Mouse (Mus musculus): Measurements from ENCODE around the gene Erbb3. TPM values are rescaled to one million over a fixed set of nuclear protein-coding genes. Genes with fewer than 3 reads are reported as not detected.

Gene Erbb3
- total and polyA plus RNA-seq, 2 experiments from 2014 or later, result 0.65 to 1.7 TPM

DNA sequence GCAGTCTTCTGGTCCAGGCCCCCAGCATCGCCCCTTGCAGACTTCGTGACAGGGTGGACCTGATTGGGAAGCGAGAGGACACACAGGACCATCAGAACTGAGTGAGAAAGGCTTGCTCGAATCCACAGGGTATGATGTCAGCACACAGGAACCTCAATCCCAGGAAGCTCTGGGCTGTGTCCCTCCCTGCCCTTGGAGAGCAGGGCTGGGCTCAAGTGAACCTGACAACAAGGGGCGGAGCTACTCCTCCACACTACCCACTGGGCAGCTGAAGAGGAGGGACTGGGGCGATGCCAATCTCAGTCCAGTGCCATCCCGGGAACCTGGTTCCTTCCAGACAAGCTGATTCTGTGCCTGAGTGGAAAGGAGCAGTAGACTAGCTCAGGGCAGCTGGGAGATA is 5.8 kb downstream of the Erbb3 start:
- ATAC-seq, result peak; percentile 40; the same call in 1 of the 2 replicates
- Histone ChIP-seq H3K27me3 (ENCODE audit: insufficient read depth, low read length) (peaks cover 15% of the 10 kb centered on the region; the same call in 1 of the 2 replicates), H3K9me3 (ENCODE audit: low read length) (no peaks in the 10 kb centered on the region), H3K9ac (replicated peaks; ENCODE audit: low read length) (no peak overlapping the region), H3K4me1 (ENCODE audit: insufficient read depth, low read length) (no peaks in the 10 kb centered on the region), H3K36me3 (ENCODE audit: insufficient read depth, low read length) (no peaks in the 10 kb centered on the region), H3K4me2 (ENCODE audit: low read depth, low read length) (no peak overlapping the region), H3K27ac (no peak overlapping the region), H3K4me3 (ENCODE audit: low read length) (no peak overlapping the region)
- TF ChIP-seq CTCF (IDR thresholded peaks at IDR 0.05; ENCODE audit: low read depth), result no peak
- WGBS, result 20% methylated on average over 7 of the region's 7 CpGs
- DNase-seq (ENCODE audit: low spot score), result no peak

DNA sequence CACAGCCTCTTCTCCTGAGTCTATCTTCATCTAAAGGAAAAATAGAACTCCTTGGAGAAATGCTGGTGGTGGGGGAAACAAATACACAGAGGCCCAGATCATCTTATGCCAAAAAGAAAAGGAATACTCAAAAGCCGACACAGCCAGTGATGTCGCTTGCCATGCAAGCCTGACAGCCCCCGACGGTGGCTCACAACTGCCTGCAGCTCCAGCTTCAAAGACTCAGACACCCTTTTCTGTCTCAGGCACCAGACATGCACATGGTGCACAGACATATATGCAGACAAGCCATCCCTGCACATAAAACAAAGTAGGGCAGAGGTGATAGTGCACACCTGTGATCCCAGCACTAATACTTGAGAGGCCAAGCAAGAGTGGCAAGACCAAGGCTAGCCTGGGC is 9.7 kb downstream of the Erbb3 start:
- 0 out of 2 replicates have a peak, but pooled peaks cover 5% of the 10 kb centered on the region for H3K27me3 ChIP-seq (ENCODE audit: insufficient read depth, low read length)
- ATAC-seq (no peak), DNase-seq (ENCODE audit: low spot score) (no peak)
- H3K9ac ChIP-seq (replicated peaks; ENCODE audit: low read length), result no peak overlapping the region
- H3K4me2 ChIP-seq (ENCODE audit: low read depth, low read length), result no peak overlapping the region
- H3K4me1 ChIP-seq (ENCODE audit: insufficient read depth, low read length), result no peaks in the 10 kb centered on the region
- WGBS, result 74% methylated on average over 4 of the region's 4 CpGs
- no peak overlapping the region for H3K4me3 ChIP-seq (ENCODE audit: low read length)
- H3K36me3 ChIP-seq (ENCODE audit: insufficient read depth, low read length), result no peaks in the 10 kb centered on the region
- no peak for TF ChIP-seq CTCF (IDR thresholded peaks at IDR 0.05; ENCODE audit: low read depth)
- no peaks in the 10 kb centered on the region for H3K9me3 ChIP-seq (ENCODE audit: low read length)
- H3K27ac ChIP-seq, result no peak overlapping the region

DNA sequence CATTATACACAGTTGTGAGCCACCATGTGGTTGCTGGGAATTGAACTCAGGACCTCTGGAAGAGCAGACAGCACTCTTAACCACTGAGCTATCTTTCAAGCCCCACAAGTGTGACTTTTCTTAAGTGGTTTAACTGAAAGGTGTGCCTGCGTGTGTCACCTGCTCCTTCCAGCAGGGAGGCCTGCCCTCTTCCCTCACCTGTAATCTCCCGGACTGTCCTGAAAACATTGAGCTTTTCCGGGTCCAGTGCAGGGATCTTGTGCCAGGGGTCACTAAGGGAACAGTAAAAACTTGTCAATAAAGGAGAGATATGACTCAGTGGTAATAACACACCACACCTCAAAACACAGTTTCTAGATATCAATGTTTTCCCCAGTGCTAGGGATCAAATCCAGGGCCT is 10.2 kb downstream of the Erbb3 start:
- H3K4me1 ChIP-seq (ENCODE audit: insufficient read depth, low read length), result no peaks in the 10 kb centered on the region
- H3K27ac ChIP-seq, result no peak overlapping the region
- H3K36me3 ChIP-seq (ENCODE audit: insufficient read depth, low read length), result no peaks in the 10 kb centered on the region
- no peaks in the 10 kb centered on the region for H3K9me3 ChIP-seq (ENCODE audit: low read length)
- ATAC-seq (no peak), DNase-seq (ENCODE audit: low spot score) (no peak)
- TF ChIP-seq CTCF (IDR thresholded peaks at IDR 0.05; ENCODE audit: low read depth), result no peak
- WGBS, result 92% methylated on average over 3 of the region's 3 CpGs
- no peak overlapping the region for H3K4me2 ChIP-seq (ENCODE audit: low read depth, low read length)
- no peak overlapping the region for H3K9ac ChIP-seq (replicated peaks; ENCODE audit: low read length)
- no peak overlapping the region for H3K4me3 ChIP-seq (ENCODE audit: low read length)
- H3K27me3 ChIP-seq (ENCODE audit: insufficient read depth, low read length), result 0 out of 2 replicates have a peak, but pooled peaks cover 5% of the 10 kb centered on the region

DNA sequence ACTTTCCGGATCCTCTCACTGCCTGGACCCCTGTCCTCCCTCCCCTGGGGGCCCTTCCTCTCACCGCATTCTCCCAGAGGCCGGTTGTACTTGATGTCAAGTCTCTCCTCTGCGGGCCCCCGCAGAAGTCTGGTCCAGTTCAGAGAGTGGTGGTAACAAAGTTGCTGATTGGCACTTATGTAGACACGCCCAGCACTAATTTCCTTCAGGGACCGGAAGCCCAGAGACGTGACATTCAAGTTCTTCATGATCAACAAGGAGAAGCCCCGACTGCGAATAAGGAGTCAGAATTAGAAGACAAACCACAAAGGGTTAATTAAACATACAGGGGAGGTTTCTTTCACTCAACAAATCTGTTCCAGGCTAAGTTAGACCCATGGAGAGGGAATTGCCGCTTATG is 11.1 kb downstream of the Erbb3 start:
- H3K9ac ChIP-seq (replicated peaks; ENCODE audit: low read length), result no peak overlapping the region
- no peak overlapping the region for H3K4me3 ChIP-seq (ENCODE audit: low read length)
- H3K27ac ChIP-seq, result no peak overlapping the region
- WGBS, result 80% methylated on average over 11 of the region's 11 CpGs
- ATAC-seq (no peak), DNase-seq (ENCODE audit: low spot score) (no peak)
- H3K9me3 ChIP-seq (ENCODE audit: low read length), result no peaks in the 10 kb centered on the region
- 0 out of 2 replicates have a peak, but pooled peaks cover under 1% of the 10 kb centered on the region for H3K27me3 ChIP-seq (ENCODE audit: insufficient read depth, low read length)
- H3K36me3 ChIP-seq (ENCODE audit: insufficient read depth, low read length), result no peaks in the 10 kb centered on the region
- no peak for TF ChIP-seq CTCF (IDR thresholded peaks at IDR 0.05; ENCODE audit: low read depth)
- H3K4me2 ChIP-seq (ENCODE audit: low read depth, low read length), result no peak overlapping the region
- H3K4me1 ChIP-seq (ENCODE audit: insufficient read depth, low read length), result no peaks in the 10 kb centered on the region

DNA sequence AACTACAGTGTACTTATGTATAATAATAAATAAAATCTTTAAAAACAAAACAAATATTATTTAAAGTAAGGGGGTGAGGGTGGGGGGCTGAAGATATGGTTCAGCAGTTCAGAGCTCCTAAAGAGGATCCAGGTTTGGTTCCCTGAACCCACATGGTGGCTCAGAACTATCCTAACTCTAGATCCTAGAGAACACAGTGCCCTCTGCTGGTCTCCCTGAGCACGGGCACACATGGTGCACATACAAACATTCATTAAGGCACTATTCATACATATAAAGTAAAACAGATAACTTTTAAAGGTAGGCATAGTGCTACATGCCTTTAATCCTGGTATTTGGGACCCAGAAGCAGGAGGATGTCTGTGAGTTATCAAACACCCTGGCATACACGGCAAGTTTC is 14.4 kb downstream of the Erbb3 start:
- Histone ChIP-seq H3K27me3 (ENCODE audit: insufficient read depth, low read length) (no peaks in the 10 kb centered on the region), H3K4me2 (ENCODE audit: low read depth, low read length) (no peak overlapping the region), H3K27ac (no peak overlapping the region), H3K9ac (replicated peaks; ENCODE audit: low read length) (no peak overlapping the region), H3K4me1 (ENCODE audit: insufficient read depth, low read length) (no peaks in the 10 kb centered on the region), H3K36me3 (ENCODE audit: insufficient read depth, low read length) (no peaks in the 10 kb centered on the region), H3K4me3 (ENCODE audit: low read length) (no peak overlapping the region), H3K9me3 (ENCODE audit: low read length) (no peaks in the 10 kb centered on the region)
- TF ChIP-seq CTCF (IDR thresholded peaks at IDR 0.05; ENCODE audit: low read depth), result peak; percentile 17; the same call in 1 of the 2 replicates
- DNase-seq (ENCODE audit: low spot score), result no peak
- no peak for ATAC-seq
- 95% methylated on average over 2 of the region's 2 CpGs for WGBS

DNA sequence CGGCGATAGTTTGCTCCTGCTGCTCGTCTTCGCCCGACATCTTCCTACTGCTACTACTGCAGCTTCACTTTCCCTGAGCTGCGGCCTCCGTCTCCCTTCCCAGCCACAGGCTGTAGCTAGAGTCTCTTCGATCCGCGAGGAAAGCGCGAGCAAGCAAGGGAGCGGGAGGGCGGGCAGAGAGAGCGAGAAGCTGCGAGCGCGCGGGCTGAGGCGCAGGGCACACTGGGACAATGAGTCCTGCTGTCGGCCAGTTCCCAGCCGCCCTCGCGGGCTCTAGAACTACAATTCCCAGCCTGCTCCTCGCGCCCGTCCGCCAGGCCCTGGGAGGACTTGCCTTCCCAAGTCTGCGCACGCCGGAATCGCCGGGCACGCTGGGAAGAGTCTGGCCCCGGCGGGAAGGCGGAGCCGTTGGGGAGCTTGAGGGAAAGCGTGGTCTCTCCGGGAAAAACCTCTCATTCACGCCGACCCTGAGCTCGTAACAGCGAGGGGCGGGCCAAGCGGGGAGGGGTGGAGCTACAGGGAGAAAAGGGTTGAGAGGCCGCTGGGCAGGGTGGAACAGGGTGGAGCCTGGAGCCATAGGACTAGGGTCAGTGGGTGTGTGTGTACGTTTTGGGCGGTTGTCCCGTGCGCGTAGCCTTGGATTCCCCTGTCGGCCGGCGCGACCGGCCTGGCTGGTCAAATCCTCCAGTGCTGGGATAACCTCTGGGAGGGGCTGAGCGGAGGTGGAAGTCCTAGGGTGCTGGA is 23.5 kb downstream of the Erbb3 start, which contains the start of gene Pa2g4:
TSS of gene Pa2g4 (minus strand) at position 200 of the 744 bp plus-strand sequence.
- TF ChIP-seq CTCF (IDR thresholded peaks at IDR 0.05; ENCODE audit: low read depth), result peak; percentile 26
- H3K36me3 ChIP-seq (ENCODE audit: insufficient read depth, low read length), result peaks cover 9% of the 10 kb centered on the region
- no peaks in the 10 kb centered on the region for H3K9me3 ChIP-seq (ENCODE audit: low read length)
- H3K9ac ChIP-seq (replicated peaks; ENCODE audit: low read length), result peak within 1 kb of the TSS; percentile 84
- H3K4me3 ChIP-seq (ENCODE audit: low read length), result peak within 1 kb of the TSS; percentile 87
- H3K27ac ChIP-seq, result peak within 1 kb of the TSS; percentile 91
- peak within 1 kb of the TSS; percentile 65 for H3K4me2 ChIP-seq (ENCODE audit: low read depth, low read length)
- no peaks in the 10 kb centered on the region for H3K27me3 ChIP-seq (ENCODE audit: insufficient read depth, low read length)
- peak; percentile 99 for DNase-seq (ENCODE audit: low spot score)
- under 1% methylated on average over 58 of the region's 58 CpGs for WGBS
- ATAC-seq, result peak; percentile 99
- H3K4me1 ChIP-seq (ENCODE audit: insufficient read depth, low read length), result peaks cover 15% of the 10 kb centered on the region; the same call in 1 of the 2 replicates

Measured in hindbrain, postnatal 0 days (tissue).